Mouse (Mus musculus) intestine, postnatal 0 days (tissue): Measurements from ENCODE around the gene Iqcf5. TPM values are rescaled to one million over a fixed set of nuclear protein-coding genes. Genes with fewer than 3 reads are reported as not detected.

Experiments
- ATAC-seq: fragments of 200-750 bp; cut with Nextera tagmentation; 2 replicates; pipeline ENCODE4 v1.8.0; 2017; ENCODE audit warnings: mild to moderate bottlenecking, moderate TSS enrichment, moderate library complexity
- H3K27ac ChIP-seq: fragments of 300-500 bp; sonication (generic); 2 replicates; pipeline ENCODE4 v1.5.1; 2014; ENCODE audit warnings: mild to moderate bottlenecking, low read depth, low read length, moderate library complexity
- H3K27me3 ChIP-seq: fragments of 300-500 bp; sonication (generic); replicated peaks from 2 replicates; pipeline ENCODE4 v1.6.1; 2014; ENCODE audit warnings: low read length, mixed read lengths; ENCODE audit not compliant: control insufficient read depth, insufficient read depth
- H3K36me3 ChIP-seq: fragments of 300-500 bp; sonication (generic); 2 replicates; pipeline ENCODE4 v1.6.1; 2014; ENCODE audit warnings: mild to moderate bottlenecking, moderate library complexity; ENCODE audit not compliant: control insufficient read depth, insufficient read depth
- H3K4me1 ChIP-seq: fragments of 300-500 bp; sonication (generic); replicated peaks from 2 replicates; pipeline ENCODE4 v1.6.1; 2014; ENCODE audit warnings: antibody characterized with exemption, low read length, mixed read lengths; ENCODE audit not compliant: control insufficient read depth, insufficient read depth
- H3K4me2 ChIP-seq: fragments of 300-500 bp; sonication (generic); replicated peaks from 2 replicates; pipeline ENCODE4 v1.6.1; 2014; ENCODE audit warnings: low read depth, mild to moderate bottlenecking, moderate library complexity
- H3K4me3 ChIP-seq: fragments of 300-500 bp; sonication (generic); 2 replicates; pipeline ENCODE4 v1.5.1; 2014; ENCODE audit warnings: low read depth, low read length
- H3K9ac ChIP-seq: fragments of 300-500 bp; sonication (generic); 2 replicates; pipeline ENCODE4 v1.6.1; 2014; ENCODE audit warnings: mild to moderate bottlenecking, low read depth, low read length
- H3K9me3 ChIP-seq: fragments of 300-500 bp; sonication (generic); 2 replicates; pipeline ENCODE4 v1.6.1; 2016; ENCODE audit warnings: mixed run types; ENCODE audit not compliant: control insufficient read depth
- CTCF ChIP-seq: sonication (generic); IDR thresholded peaks from 2 replicates; pipeline ENCODE4 v1.5.1; 2016; ENCODE audit warnings: low read depth, mild to moderate bottlenecking, control low read depth, antibody characterized with exemption, moderate library complexity
- WGBS: fragments of 180-500 bp; shearing (Covaris S2); extraction: QIAGEN DNeasy Blood & Tissue Kit; methylation state at CpG from one replicate; pipeline ENCODE4 v1.1.7; 2014; 5-methylcytosine and 5-hydroxymethylcytosine counted together
- polyA plus RNA-seq: library from polyadenylated mRNA; unstranded; fragments of >200 nt; fragmentation: Nextera tagmentation; extraction: Ambion mirVana; gene quantifications from 2 replicates; pipeline ENCODE4 v1.2.1, GENCODE M21; 2015

The Iqcf5 gene
- polyA plus RNA-seq, 1 experiment from 2014 or later, result not detected

DNA sequence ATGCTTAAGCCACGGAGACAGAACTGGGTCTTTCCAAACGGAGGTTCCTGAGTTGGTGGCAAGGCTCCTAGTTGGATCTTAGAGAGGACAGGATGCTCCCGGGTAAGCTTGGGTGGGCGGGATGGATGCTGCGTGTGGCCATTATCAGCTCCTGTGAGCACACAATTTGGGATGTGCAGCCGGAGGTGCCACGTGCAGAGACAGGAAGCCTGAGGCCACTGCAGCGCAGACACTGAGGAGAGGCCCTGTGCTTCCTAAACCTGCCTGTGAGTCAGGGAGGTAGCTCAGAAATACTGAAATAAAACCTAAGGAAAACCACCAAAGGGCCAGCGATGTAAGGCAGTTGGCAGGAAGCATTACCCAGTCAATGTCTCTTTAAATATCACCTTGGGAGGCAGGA lies 44.6 kb upstream of the Iqcf5 start:
- TF ChIP-seq CTCF, result no peak
- no peaks in the 10 kb centered on the region; the same call in 1 of the 2 replicates for H3K4me1 ChIP-seq
- no peaks in the 10 kb centered on the region for H3K9me3 ChIP-seq
- no peak for ATAC-seq
- H3K9ac ChIP-seq, result no peak overlapping the region
- H3K27me3 ChIP-seq, result peaks cover 14% of the 10 kb centered on the region; the same call in 1 of the 2 replicates
- no peak overlapping the region for H3K4me2 ChIP-seq
- H3K4me3 ChIP-seq, result no peak overlapping the region
- H3K27ac ChIP-seq, result no peak overlapping the region
- no peaks in the 10 kb centered on the region; the same call in 1 of the 2 replicates for H3K36me3 ChIP-seq
- 77% methylated on average over 9 of the region's 9 CpGs for WGBS

- WGBS, result 74% methylated on average over 14 of the region's 14 CpGs
- Histone ChIP-seq H3K4me1 (peaks cover 5% of the 10 kb centered on the region), H3K4me3 (no peak overlapping the region), H3K9me3 (no peaks in the 10 kb centered on the region), H3K36me3 (no peaks in the 10 kb centered on the region; the same call in 1 of the 2 replicates), H3K4me2 (peak overlapping the region; percentile 50; the same call in 1 of the 2 replicates), H3K9ac (no peak overlapping the region), H3K27ac (no peak overlapping the region), H3K27me3 (peaks cover under 1% of the 10 kb centered on the region; the same call in 1 of the 2 replicates)
- no peak for TF ChIP-seq CTCF
- ATAC-seq, result no peak
Observed at GRCm38 (mm10) chr9:106470991-106471750, 43.2 kb upstream of the Iqcf5 start.

- H3K4me1 ChIP-seq, result peaks cover 8% of the 10 kb centered on the region
- H3K4me2 ChIP-seq, result peak overlapping the region; percentile 50; the same call in 1 of the 2 replicates
- no peaks in the 10 kb centered on the region for H3K9me3 ChIP-seq
- no peak overlapping the region for H3K4me3 ChIP-seq
- H3K27ac ChIP-seq, result no peak overlapping the region
- TF ChIP-seq CTCF, result no peak; the same call in 1 of the 2 replicates
- H3K27me3 ChIP-seq, result no peaks in the 10 kb centered on the region
- H3K36me3 ChIP-seq, result no peaks in the 10 kb centered on the region; the same call in 1 of the 2 replicates
- ATAC-seq, result no peak; the same call in 1 of the 2 replicates
- no peak overlapping the region for H3K9ac ChIP-seq
- WGBS, result 25% methylated on average over 5 of the region's 5 CpGs
Observed at GRCm38 (mm10) chr9:106471892-106472291, 42.5 kb upstream of the Iqcf5 start.

GRCm38 (mm10) chr9:106472321-106472720 lies 42.1 kb upstream of the Iqcf5 start:
- no peaks in the 10 kb centered on the region; the same call in 1 of the 2 replicates for H3K36me3 ChIP-seq
- H3K4me2 ChIP-seq, result no peak overlapping the region
- H3K9ac ChIP-seq, result no peak overlapping the region
- no peak overlapping the region for H3K4me3 ChIP-seq
- H3K27ac ChIP-seq, result peak overlapping the region; percentile 24; the same call in 1 of the 2 replicates
- WGBS, result 47% methylated on average over 4 of the region's 4 CpGs
- H3K27me3 ChIP-seq, result no peaks in the 10 kb centered on the region
- no peaks in the 10 kb centered on the region for H3K9me3 ChIP-seq
- TF ChIP-seq CTCF, result no peak
- ATAC-seq, result no peak
- peaks cover 8% of the 10 kb centered on the region for H3K4me1 ChIP-seq

DNA sequence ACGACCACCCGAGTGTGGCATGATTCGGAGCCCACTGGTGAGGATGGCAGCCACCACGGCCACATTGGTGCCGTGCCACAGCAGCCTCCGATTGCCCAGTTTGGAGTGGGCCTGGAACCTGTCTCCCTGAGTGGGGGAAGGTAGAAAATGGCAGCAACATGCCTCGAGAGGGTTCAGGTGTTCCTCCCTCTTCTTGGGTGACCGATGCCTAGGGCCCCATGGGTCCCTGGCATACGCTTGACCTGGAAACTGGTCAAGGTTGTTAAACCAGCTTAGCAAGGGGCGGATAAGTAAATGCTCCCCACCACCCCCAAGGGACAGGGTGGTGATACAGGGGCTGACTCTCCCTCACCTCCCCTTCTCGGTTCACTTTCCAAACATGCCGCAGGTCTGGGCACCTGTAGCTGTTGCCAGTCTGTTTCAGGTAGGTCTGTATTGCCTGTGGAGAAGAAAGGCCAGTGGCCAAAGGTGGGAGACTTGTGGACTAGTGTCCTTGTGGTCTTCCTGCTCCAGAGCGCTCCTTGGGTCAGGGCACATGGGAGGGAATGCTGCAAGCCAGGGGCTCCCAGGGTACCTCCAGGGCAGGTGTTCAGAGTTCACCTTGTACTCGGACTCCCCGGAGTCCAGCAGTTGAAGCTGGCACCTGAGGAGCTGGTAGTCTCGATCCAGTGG lies 41.2 kb upstream of the Iqcf5 start:
- no peaks in the 10 kb centered on the region; the same call in 1 of the 2 replicates for H3K36me3 ChIP-seq
- no peak for ATAC-seq
- WGBS, result 79% methylated on average over 16 of the region's 16 CpGs
- TF ChIP-seq CTCF, result no peak
- no peaks in the 10 kb centered on the region for H3K27me3 ChIP-seq
- H3K9me3 ChIP-seq, result no peaks in the 10 kb centered on the region
- H3K27ac ChIP-seq, result no peak overlapping the region
- peaks cover 8% of the 10 kb centered on the region for H3K4me1 ChIP-seq
- no peak overlapping the region for H3K4me2 ChIP-seq
- H3K4me3 ChIP-seq, result no peak overlapping the region
- no peak overlapping the region for H3K9ac ChIP-seq

- no peak for ATAC-seq
- Histone ChIP-seq H3K4me3 (no peak overlapping the region), H3K36me3 (no peaks in the 10 kb centered on the region; the same call in 1 of the 2 replicates), H3K9ac (no peak overlapping the region), H3K4me2 (no peak overlapping the region), H3K9me3 (no peaks in the 10 kb centered on the region), H3K27ac (no peak overlapping the region), H3K4me1 (peaks cover 8% of the 10 kb centered on the region), H3K27me3 (no peaks in the 10 kb centered on the region)
- WGBS, result 80% methylated on average over 5 of the region's 5 CpGs
- no peak for TF ChIP-seq CTCF
Observed at GRCm38 (mm10) chr9:106473753-106474105, 40.6 kb upstream of the Iqcf5 start.
